Mouse (Mus musculus): ENCODE data around the gene Utrn.

The Utrn gene

GRCm38 (mm10) chr10:12869029-12869671 is at the start of gene Utrn:
TSS of gene Utrn (minus strand) at chr10:12869365.
- DNase-seq: peak; percentile 91 to 93

GRCm38 (mm10) chr10:12917626-12918025 is 48.5 kb upstream of the Utrn start:
- DNase-seq: no peak

- DNase-seq: no peak
These were observed 47.2 kb upstream of the Utrn start for GRCm38 (mm10) chr10:12916376-12916775.

GRCm38 (mm10) chr10:12915826-12916225 is 46.7 kb upstream of the Utrn start:
- DNase-seq: no peak

GRCm38 (mm10) chr10:12914203-12914602 is 45.0 kb upstream of the Utrn start:
- DNase-seq: no peak

- DNase-seq: peak in 1 of 2 experiments; percentile 43
These were observed 42.9 kb upstream of the Utrn start for GRCm38 (mm10) chr10:12911981-12912530.

GRCm38 (mm10) chr10:12911451-12911850 is 42.3 kb upstream of the Utrn start:
- DNase-seq: no peak

- DNase-seq: no peak
These were observed 40.7 kb upstream of the Utrn start for GRCm38 (mm10) chr10:12909891-12910290.

- no peak for DNase-seq
These were observed 40.0 kb upstream of the Utrn start for GRCm38 (mm10) chr10:12909179-12909578.

GRCm38 (mm10) chr10:12904140-12904528 is 35.0 kb upstream of the Utrn start:
- no peak for DNase-seq

- DNase-seq: no peak
These were observed 34.4 kb upstream of the Utrn start for GRCm38 (mm10) chr10:12903440-12904139.

GRCm38 (mm10) chr10:12899901-12900300 is 30.7 kb upstream of the Utrn start:
- no peak for DNase-seq

- DNase-seq: no peak
These were observed 24.2 kb upstream of the Utrn start for GRCm38 (mm10) chr10:12893339-12893738.

- peak; percentile 50 to 63 for DNase-seq
These were observed 19.2 kb upstream of the Utrn start for GRCm38 (mm10) chr10:12888373-12888772.

GRCm38 (mm10) chr10:12887792-12888191 is 18.6 kb upstream of the Utrn start:
- no peak for DNase-seq

GRCm38 (mm10) chr10:12884308-12884948 is 15.3 kb upstream of the Utrn start:
- peak; percentile 22 to 48 for DNase-seq

GRCm38 (mm10) chr10:12881911-12882310 is 12.7 kb upstream of the Utrn start:
- no peak for DNase-seq

- DNase-seq: no peak
These were observed 10.1 kb upstream of the Utrn start for GRCm38 (mm10) chr10:12879313-12879695.

- DNase-seq: peak in 1 of 2 experiments; percentile 13
These were observed 9.6 kb upstream of the Utrn start for GRCm38 (mm10) chr10:12878661-12879312.

- no peak for DNase-seq
These were observed 7.3 kb upstream of the Utrn start for GRCm38 (mm10) chr10:12876426-12876825.

GRCm38 (mm10) chr10:12875410-12875809 is 6.2 kb upstream of the Utrn start:
- no peak for DNase-seq

- DNase-seq: peak; percentile 32 to 39
These were observed 5.6 kb upstream of the Utrn start for GRCm38 (mm10) chr10:12874577-12875277.

Data from lung, adult 18-20 months (tissue).